Mouse (Mus musculus) lung, postnatal 14 days (tissue): Measurements from ENCODE around the gene Acer2.
A peak's percentile ranks its signal among the peaks of the same experiment; 100 is the strongest.

ENCODE experiments used
- DNase-seq: peaks from one replicate; pipeline ENCODE4 v3.0.0; 2021

Gene Acer2

GRCm38 (mm10) chr4:86897411-86897810, 23.2 kb downstream of the Acer2 start:
- peak; percentile 42 for DNase-seq

DNA sequence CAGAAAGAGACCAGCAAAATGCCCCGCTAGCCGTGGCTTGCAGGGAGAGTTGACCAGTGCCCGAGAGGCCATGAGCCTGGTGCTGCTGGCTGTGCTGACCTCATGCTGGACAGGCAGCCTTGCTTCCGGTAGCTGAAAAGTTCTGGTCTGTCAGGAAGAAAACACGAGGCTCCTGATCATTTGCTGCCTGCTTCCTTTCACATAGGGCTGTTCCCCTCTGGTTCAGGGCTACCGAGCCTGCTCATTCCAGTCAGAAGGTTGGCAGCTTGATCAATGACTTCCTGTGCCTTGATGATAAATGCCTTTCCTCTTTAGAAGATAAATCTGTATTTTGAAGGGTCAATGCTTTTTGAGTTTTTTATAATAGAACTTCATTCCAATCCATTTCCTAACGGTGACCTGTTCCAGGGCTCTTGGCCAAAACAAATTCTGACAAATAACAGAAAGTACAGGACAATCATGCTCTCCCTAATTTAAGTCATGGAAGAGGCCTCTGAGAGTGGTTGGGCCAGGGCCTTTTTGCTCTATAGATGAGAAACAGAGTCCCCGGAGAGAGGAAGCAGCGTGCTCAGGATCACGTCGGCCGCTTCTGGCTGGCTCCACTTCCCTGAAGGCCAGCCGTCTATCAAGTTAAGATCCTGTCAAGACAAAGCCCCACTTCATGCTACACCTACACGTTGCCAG, 24.7 kb downstream of the Acer2 start:
- peak; percentile 57 for DNase-seq

GRCm38 (mm10) chr4:86902351-86902750, 28.2 kb downstream of the Acer2 start:
- peak; percentile 55 for DNase-seq

DNA sequence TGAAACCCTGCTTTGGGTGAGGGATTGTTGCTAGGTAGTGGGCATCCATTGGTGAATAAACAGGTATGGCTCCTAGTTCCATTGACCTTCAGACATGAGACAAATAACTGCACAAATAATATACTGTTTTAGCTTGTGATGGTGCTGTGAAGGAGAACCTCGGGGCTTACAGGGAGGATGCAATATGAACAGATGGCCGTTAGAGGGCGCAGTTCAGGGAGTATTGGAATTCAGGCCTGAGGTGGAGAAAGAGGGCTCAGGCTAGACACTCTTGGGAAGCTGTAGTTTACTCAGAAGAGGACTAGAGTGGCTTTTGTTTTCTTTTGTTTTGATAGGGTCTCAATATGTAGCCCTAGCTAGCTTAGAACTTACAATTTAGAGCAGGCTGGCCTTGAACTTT, 30.8 kb downstream of the Acer2 start:
- DNase-seq, result no peak

DNA sequence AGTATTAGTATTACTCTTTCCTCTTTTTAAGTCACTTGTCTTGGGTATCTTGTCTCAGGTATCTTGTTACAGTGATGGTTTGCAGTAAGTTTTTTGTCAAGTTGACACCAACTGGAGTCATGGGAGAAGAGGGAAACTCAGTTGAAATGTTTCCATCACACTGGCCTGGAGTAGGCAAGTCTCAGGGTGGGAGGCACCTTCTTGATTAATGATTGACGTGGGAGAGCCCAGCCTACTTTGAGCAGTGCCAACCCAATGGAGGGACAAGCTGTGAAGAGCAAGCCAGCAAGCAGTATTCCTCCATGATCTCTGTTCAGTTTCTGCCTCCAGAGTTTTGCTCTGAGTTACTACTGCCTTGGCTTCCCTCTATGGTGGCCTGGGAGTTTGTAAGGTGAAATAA, 31.7 kb downstream of the Acer2 start:
- no peak for DNase-seq

DNA sequence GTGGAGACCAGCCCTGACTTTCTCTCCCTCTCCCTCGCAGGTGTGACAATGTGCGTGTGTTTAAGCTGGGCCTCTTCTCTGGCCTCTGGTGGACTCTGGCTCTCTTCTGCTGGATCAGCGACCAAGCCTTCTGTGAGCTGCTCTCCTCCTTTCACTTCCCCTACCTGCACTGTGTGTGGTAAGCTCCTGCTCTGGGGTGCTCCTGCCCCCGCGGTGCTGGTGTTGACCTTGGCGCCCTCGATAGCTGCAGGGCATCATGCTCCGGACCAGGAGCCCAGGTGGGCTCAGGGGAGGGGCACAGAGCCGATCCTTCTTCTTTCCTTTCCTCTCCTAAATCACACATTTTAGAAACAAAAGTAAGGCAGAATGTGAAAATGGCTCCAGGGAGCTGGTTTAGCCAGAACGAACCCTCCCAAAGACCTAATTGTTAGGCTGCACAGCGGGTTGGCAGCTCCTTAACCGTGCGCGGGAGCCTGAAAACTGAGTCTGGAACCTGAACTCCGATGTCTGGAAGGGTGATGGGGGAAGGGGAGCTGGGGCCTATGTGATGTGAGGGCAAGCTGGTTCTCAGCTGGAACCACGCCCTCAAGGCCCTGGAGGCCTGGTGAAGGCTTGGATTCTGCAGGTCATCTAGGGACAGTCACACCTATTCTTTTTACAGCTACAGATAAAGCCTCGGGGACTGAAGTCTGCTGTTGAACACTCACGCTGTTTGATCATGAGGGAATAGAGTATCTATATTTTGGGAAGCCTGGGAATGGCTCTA, 37.6 kb downstream of the Acer2 start:
- DNase-seq, result no peak

GRCm38 (mm10) chr4:86912757-86913156, 38.6 kb downstream of the Acer2 start:
- DNase-seq, result no peak

DNA sequence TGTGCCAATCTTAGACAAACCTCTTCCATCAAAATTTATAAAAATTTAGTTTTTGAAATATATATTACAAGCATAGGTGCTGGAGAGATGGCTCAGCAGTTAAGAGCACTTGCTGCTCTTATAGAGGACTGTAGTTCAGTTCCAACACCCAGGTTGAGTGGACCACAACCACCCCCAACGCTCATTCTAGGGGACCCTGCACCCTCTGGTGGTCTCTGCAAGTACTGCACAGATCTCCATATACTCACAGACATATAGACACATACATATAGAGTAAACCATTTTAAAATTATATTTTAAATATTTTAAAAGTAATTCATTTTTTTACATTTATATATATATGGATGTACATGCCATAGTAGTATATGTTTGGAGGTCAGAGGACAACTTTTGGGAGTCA, 41.9 kb downstream of the Acer2 start:
- no peak for DNase-seq

GRCm38 (mm10) chr4:86923476-86924055, 49.4 kb downstream of the Acer2 start:
- DNase-seq, result no peak

DNA sequence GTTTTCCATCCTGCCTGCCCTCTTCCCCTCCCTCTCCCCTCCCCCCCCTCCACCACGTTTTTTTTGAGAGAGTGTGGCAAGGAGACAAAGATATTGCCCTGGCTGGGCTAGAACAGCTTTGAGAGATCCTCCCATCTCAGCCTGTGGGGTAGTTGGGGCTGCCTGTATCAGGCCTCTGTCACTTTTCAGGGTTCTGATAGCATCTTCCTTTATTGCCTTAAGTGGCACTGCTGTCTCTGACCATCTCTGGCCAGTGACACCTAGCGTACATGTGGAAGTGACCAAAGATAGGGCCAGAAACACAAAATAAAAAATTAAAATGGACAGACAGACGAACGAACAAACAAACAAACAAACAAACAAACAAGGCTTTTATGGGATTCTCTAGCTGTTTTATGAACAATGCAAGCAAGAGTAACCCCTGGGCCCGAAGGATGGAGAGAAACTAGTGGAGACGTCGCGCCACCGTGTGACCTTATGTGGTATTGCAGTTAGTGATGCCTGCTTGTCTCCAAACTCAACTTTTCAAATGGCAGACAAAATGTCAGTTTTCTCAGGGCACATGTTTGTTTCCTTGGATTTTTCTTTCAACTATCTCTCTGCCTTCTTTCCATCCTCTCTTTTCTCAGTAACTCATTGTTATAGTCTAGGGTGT, 50.7 kb downstream of the Acer2 start:
- peak; percentile 85 for DNase-seq

GRCm38 (mm10) chr4:86926997-86927396, 52.8 kb downstream of the Acer2 start:
- no peak for DNase-seq

GRCm38 (mm10) chr4:86930101-86930635, 56.0 kb downstream of the Acer2 start:
- no peak for DNase-seq

GRCm38 (mm10) chr4:86930636-86931456, 56.6 kb downstream of the Acer2 start:
- peak; percentile 13 for DNase-seq

GRCm38 (mm10) chr4:86933026-86933425, 58.8 kb downstream of the Acer2 start:
- DNase-seq, result no peak

DNA sequence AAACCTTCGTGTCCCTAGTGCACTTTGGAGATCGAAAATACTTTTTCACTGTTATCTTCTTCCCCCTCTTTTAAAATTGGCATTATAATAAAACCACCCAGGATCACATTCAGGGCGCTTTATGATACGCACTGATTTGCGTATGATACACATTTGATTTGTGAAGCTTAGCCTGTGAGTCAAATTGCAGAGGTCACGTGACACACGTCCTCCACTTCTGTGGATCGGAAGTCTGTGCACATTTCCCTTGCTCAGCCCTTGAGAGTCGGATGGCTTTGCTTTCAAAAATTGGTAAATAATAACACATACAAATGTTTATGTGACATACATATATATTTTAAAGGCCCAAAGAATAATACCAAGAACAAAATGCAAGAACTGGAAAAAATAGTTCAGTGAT, 62.0 kb downstream of the Acer2 start:
- DNase-seq, result no peak

DNA sequence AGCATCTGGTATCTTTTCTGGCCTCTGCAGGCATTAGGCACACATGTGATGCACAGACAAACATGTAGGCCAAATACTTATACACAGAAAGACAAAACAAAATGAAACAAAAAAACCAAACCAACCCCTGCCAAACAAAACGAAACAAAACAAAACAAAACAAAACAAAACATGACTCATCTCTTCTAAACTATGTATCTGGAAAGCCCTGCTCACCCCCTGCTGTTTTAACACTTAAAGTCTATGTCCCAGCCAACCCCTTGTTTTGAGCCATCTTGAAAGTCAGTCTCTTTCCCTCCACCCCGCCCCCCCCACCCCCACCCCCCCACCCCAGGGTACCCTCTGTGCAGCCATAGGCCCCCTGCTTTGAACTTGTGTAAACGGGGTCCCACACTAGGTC, 62.5 kb downstream of the Acer2 start:
- no peak for DNase-seq

DNA sequence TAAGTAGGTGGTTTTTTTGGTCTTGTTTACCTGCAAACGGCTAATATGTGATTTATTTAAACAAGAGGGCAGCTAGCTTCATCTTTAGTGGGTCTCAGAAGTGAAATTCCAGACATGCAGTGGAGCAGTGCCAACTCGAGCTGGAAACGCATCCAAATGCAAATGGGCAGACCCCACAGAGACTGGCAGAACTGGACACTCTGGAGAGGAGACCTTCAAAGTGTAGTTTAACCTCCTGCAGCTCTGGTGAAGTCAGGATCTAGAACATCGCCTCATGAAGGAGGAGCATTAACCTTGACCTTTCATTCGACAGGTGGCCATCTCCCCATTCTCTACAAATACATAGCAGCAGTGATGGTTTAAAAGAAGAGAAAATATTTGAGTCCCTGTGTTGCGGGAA, 68.5 kb downstream of the Acer2 start:
- no peak for DNase-seq

DNA sequence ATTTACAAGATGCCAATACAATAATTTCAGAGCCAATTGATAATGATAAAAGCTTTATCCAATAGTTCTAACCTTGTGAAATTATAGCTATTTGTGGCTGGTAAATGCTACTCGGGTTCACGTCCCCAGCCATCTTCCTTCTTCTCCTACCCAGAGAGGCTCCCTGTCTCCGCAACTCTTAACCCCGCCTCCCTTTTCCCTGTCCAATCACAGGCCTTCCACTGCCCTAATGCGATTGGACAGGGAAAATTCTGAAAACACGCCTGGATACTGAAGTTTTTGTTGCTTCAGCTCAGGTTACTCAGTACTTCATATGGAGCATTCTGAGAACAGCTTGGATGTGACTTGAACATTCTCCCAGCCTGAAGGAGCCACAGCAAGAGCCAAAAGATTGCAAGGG, 69.1 kb downstream of the Acer2 start:
- no peak for DNase-seq

- DNase-seq, result no peak
These were observed 74.6 kb downstream of the Acer2 start for GRCm38 (mm10) chr4:86948794-86949193.

DNA sequence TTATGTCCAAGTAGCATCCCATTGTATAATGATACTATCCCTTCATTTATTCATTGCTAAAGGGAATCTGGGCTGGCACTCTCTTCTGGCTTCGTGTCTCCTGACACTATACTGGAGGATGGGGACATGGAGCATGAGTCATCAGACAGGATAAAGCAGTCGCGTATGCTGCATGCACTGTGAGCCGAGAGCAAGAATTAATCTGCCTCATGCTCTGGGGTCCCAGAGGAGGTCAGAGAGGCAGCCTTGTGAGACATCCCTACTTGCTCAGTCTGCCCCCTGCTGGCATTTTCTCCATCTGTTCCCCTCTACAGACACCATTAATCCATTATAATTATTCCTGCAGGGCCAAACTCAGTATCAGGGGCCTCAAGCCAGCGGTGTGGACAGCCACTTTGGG, 79.3 kb downstream of the Acer2 start:
- peak; percentile 6 for DNase-seq

DNA sequence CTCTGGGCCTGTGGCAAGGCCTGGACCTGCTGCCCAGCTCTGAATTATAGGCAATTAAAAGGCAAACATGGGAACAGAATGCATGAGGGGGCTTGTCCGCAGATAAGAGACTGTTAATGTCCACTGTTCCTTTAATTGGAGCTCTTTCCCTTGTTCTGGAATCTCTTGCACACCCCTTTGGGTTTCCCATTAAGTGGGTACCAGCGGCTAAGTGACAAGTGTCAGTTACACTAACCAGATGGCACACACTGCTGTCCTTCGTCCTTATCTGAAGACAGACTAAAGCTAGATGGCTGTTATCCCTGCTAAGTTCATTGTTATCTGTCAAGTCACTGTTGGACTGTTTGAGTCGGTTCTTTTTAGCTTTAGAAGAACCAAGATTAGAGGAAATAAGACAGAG, 81.3 kb downstream of the Acer2 start:
- no peak for DNase-seq
